Mouse (Mus musculus): ENCODE results near the gene Pter. TPM values are rescaled to one million over a fixed set of nuclear protein-coding genes. Genes with fewer than 3 reads are reported as not detected.
A peak's percentile ranks its signal among the peaks of the same experiment; 100 is the strongest.

Pter gene
- polyA plus RNA-seq, 1 experiment from 2014 or later: 4.6 TPM

GRCm38 (mm10) chr2:12938641-12939040, 14.8 kb downstream of the Pter start:
- Histone ChIP-seq H3K9ac (no peak overlapping the region), H3K4me3 (no peak overlapping the region), H3K36me3 (replicated peaks) (no peaks in the 10 kb centered on the region), H3K27ac (no peak overlapping the region), H3K4me1 (no peaks in the 10 kb centered on the region), H3K27me3 (replicated peaks) (no peaks in the 10 kb centered on the region), H3K9me3 (no peaks in the 10 kb centered on the region), H3K4me2 (no peak overlapping the region)
- ATAC-seq (replicated peaks): no peak
- WGBS: 88% methylated on average over 2 of the region's 2 CpGs

GRCm38 (mm10) chr2:12956703-12957424, 33.0 kb downstream of the Pter start:
- Histone ChIP-seq H3K27me3 (replicated peaks) (no peaks in the 10 kb centered on the region), H3K4me1 (no peaks in the 10 kb centered on the region), H3K4me3 (no peak overlapping the region), H3K27ac (no peak overlapping the region), H3K9me3 (no peaks in the 10 kb centered on the region), H3K36me3 (replicated peaks) (no peaks in the 10 kb centered on the region), H3K9ac (no peak overlapping the region), H3K4me2 (no peak overlapping the region)
- no peak for ATAC-seq (replicated peaks)

GRCm38 (mm10) chr2:12970049-12970724, 46.3 kb downstream of the Pter start:
- ATAC-seq (replicated peaks): no peak
- H3K9me3 ChIP-seq: no peaks in the 10 kb centered on the region
- no peaks in the 10 kb centered on the region for H3K4me1 ChIP-seq
- no peaks in the 10 kb centered on the region for H3K36me3 ChIP-seq (replicated peaks)
- H3K9ac ChIP-seq: no peak overlapping the region
- no peaks in the 10 kb centered on the region for H3K27me3 ChIP-seq (replicated peaks)
- no peak overlapping the region for H3K27ac ChIP-seq
- H3K4me3 ChIP-seq: no peak overlapping the region
- H3K4me2 ChIP-seq: no peak overlapping the region
- 52% methylated on average over 12 of the region's 12 CpGs for WGBS

GRCm38 (mm10) chr2:12973752-12974151, 49.9 kb downstream of the Pter start:
- WGBS: 94% methylated on average over 2 of the region's 2 CpGs
- Histone ChIP-seq H3K4me1 (no peaks in the 10 kb centered on the region), H3K4me3 (no peak overlapping the region), H3K36me3 (replicated peaks) (no peaks in the 10 kb centered on the region), H3K27ac (no peak overlapping the region), H3K4me2 (no peak overlapping the region), H3K9me3 (no peaks in the 10 kb centered on the region), H3K9ac (no peak overlapping the region), H3K27me3 (replicated peaks) (no peaks in the 10 kb centered on the region)
- ATAC-seq (replicated peaks): no peak

DNA sequence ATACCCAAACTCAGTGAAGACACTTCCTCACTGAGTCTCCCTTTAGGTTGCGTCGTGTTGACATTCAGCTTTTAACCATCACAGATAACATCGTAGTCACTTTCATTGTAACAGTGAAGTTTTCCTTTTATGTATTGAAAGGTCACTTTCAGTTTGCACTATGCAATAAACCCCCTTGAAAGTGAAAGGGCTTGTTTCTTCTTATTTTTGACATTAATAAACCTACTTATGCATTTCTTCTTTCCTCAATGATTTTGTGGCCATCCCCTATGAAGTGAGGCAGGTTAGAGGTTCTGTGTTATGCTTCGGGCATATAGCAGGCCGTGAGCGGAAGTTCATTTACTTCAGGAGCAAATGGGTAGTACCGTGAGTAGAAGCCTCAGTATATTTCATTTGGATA, 53.5 kb downstream of the Pter start:
- no peaks in the 10 kb centered on the region for H3K36me3 ChIP-seq (replicated peaks)
- H3K9ac ChIP-seq: no peak overlapping the region
- WGBS: 92% methylated on average over 7 of the region's 7 CpGs
- no peak overlapping the region for H3K27ac ChIP-seq
- H3K9me3 ChIP-seq: no peaks in the 10 kb centered on the region
- no peak overlapping the region for H3K4me3 ChIP-seq
- no peaks in the 10 kb centered on the region for H3K4me1 ChIP-seq
- H3K27me3 ChIP-seq (replicated peaks): no peaks in the 10 kb centered on the region
- no peak for ATAC-seq (replicated peaks)
- no peak overlapping the region for H3K4me2 ChIP-seq

DNA sequence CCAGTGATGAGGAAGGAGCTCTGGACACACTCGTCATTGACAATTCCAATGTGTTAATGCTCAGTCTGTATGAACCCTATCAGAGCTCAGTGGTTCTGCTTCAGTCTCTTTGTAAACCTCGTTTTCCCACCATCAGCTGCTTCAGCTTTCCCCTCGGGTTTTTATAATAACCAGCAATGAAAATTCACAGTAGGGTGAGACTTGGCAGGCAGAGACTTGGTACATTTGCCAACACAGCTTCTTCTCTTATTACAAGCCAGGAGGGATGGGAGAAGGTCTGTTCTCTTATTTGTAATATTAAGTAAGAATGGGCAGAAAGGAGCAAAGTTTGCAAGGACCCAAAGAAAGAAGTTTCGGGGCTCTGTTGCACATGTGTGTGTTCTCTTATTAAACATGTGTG, 54.9 kb downstream of the Pter start:
- Histone ChIP-seq H3K27me3 (replicated peaks) (no peaks in the 10 kb centered on the region), H3K4me1 (no peaks in the 10 kb centered on the region), H3K27ac (no peak overlapping the region), H3K36me3 (replicated peaks) (no peaks in the 10 kb centered on the region), H3K4me2 (no peak overlapping the region), H3K9me3 (no peaks in the 10 kb centered on the region), H3K9ac (no peak overlapping the region), H3K4me3 (no peak overlapping the region)
- ATAC-seq (replicated peaks): no peak
- WGBS: 75% methylated on average over 4 of the region's 4 CpGs

DNA sequence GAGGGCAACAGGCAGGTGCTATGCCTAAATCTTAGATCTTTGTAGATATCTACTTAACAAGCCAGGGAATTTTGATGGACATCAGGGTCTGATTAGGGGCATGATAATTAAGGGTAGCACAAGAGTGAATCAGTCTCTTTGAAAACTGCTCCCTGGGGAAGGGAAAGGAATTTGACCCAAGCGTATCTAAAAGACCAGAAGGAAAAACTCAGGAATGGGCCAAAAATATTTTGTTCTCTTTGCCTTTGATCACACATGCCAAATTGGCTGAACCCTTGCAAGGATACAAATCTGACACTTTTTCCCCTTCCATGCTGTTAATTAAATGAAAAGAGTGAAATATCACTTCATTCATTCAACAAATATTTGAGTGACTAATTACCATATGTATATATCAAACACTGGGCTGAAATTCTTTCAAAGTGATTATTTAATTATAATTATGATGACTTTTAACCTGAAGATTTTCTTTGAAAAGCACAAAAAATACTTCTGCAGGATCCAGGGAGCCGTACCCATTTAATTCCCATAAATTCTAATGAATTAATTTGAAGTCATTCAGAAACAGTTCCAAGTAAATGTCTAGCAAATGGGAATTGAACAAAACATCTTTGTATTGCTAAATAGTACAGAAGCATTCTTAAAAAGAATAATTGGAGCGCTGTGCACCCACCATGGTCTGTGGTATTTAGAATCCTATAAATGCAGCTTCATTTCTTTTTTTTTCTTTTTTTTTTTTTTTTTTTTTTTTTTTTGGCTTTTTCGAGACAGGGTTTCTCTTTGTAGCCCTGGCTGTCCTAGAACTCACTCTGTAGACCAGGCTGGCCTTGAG, 61.3 kb downstream of the Pter start:
- H3K27me3 ChIP-seq (replicated peaks): no peaks in the 10 kb centered on the region
- 73% methylated on average over 4 of the region's 4 CpGs for WGBS
- no peaks in the 10 kb centered on the region for H3K36me3 ChIP-seq (replicated peaks)
- no peaks in the 10 kb centered on the region for H3K9me3 ChIP-seq
- no peak overlapping the region for H3K4me3 ChIP-seq
- no peak overlapping the region for H3K27ac ChIP-seq
- ATAC-seq (replicated peaks): no peak
- no peaks in the 10 kb centered on the region for H3K4me1 ChIP-seq
- no peak overlapping the region for H3K4me2 ChIP-seq
- H3K9ac ChIP-seq: no peak overlapping the region

- Histone ChIP-seq H3K27me3 (replicated peaks) (no peaks in the 10 kb centered on the region), H3K4me2 (no peak overlapping the region), H3K4me1 (no peaks in the 10 kb centered on the region), H3K9me3 (no peaks in the 10 kb centered on the region), H3K4me3 (no peak overlapping the region), H3K9ac (no peak overlapping the region), H3K36me3 (replicated peaks) (no peaks in the 10 kb centered on the region), H3K27ac (no peak overlapping the region)
- no peak for ATAC-seq (replicated peaks)
- 63% methylated on average over 2 of the region's 2 CpGs for WGBS
Measured at GRCm38 (mm10) chr2:13000026-13000425, 76.2 kb downstream of the Pter start.

DNA sequence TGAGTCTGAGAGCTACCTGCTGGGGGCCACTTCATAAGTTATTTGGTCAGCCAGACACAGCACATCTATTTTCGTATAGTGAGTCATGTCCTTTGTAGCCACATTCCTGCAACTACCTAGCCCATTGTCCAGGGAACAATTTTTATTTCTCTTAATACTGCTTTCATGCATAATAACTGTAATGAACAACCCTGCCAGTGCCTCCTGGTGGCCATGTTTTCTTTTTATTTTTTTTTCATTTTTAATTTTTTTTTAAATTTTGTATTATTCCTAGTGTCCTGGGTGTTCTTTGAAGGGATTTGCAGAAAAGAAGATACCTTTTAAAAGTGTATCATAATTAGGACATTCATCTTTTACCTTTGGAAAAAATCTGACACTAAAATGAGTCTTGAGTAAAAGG, 84.6 kb downstream of the Pter start:
- Histone ChIP-seq H3K4me1 (peaks cover 29% of the 10 kb centered on the region), H3K9ac (no peak overlapping the region), H3K4me3 (no peak overlapping the region), H3K27me3 (replicated peaks) (peaks cover 28% of the 10 kb centered on the region), H3K4me2 (no peak overlapping the region), H3K27ac (no peak overlapping the region), H3K36me3 (replicated peaks) (no peaks in the 10 kb centered on the region), H3K9me3 (no peaks in the 10 kb centered on the region)
- no peak for ATAC-seq (replicated peaks)
- WGBS: 68% methylated on average over 1 of the region's 1 CpGs

GRCm38 (mm10) chr2:13009261-13009972, 85.6 kb downstream of the Pter start:
- 8% methylated on average over 18 of the region's 18 CpGs for WGBS

GRCm38 (mm10) chr2:13010030-13010459, 86.2 kb downstream of the Pter start:
- H3K4me3 ChIP-seq: peak overlapping the region; percentile 48
- H3K9me3 ChIP-seq: no peaks in the 10 kb centered on the region
- ATAC-seq (replicated peaks): peak; percentile 38
- WGBS: 2% methylated on average over 31 of the region's 31 CpGs
- peaks cover 29% of the 10 kb centered on the region for H3K4me1 ChIP-seq
- no peaks in the 10 kb centered on the region for H3K36me3 ChIP-seq (replicated peaks)
- peak overlapping the region; percentile 96 for H3K4me2 ChIP-seq
- H3K9ac ChIP-seq: peak overlapping the region; percentile 31
- peaks cover 32% of the 10 kb centered on the region for H3K27me3 ChIP-seq (replicated peaks)
- H3K27ac ChIP-seq: peak overlapping the region; percentile 17; the same call in 1 of the 2 replicates

More at GRCm38 (mm10) chr2:13009261-13009972, 85.6 kb downstream of the Pter start:
- H3K9ac ChIP-seq: peak overlapping the region; percentile 31
- peaks cover 29% of the 10 kb centered on the region for H3K4me1 ChIP-seq
- no peaks in the 10 kb centered on the region for H3K36me3 ChIP-seq (replicated peaks)
- peaks cover 32% of the 10 kb centered on the region for H3K27me3 ChIP-seq (replicated peaks)
- peak overlapping the region; percentile 96 for H3K4me2 ChIP-seq
- H3K4me3 ChIP-seq: peak overlapping the region; percentile 48
- peak; percentile 38; the same call in 1 of the 2 replicates for ATAC-seq (replicated peaks)
- H3K9me3 ChIP-seq: no peaks in the 10 kb centered on the region
- H3K27ac ChIP-seq: peak overlapping the region; percentile 17; the same call in 1 of the 2 replicates

Measured in midbrain, embryonic 15.5 days (tissue).